Mouse (Mus musculus) cerebellum, adult 2 months (tissue): ENCODE data around the gene Nat9.

Experiments used
- CTCF ChIP-seq: fragments of 200-500 bp; IDR thresholded peaks from 2 replicates; pipeline ENCODE4 v1.5.1; 2011; ENCODE audit warnings: low read depth, mild to moderate bottlenecking, control low read depth, low read length, moderate library complexity, borderline replicate concordance; ENCODE audit not compliant: insufficient read depth
- POLR2A ChIP-seq: fragments of 200-500 bp; IDR thresholded peaks from 2 replicates; pipeline ENCODE4 v1.6.1; 2011; ENCODE audit warnings: low read length, control low read depth, borderline replicate concordance; ENCODE audit not compliant: insufficient read depth

DNA sequence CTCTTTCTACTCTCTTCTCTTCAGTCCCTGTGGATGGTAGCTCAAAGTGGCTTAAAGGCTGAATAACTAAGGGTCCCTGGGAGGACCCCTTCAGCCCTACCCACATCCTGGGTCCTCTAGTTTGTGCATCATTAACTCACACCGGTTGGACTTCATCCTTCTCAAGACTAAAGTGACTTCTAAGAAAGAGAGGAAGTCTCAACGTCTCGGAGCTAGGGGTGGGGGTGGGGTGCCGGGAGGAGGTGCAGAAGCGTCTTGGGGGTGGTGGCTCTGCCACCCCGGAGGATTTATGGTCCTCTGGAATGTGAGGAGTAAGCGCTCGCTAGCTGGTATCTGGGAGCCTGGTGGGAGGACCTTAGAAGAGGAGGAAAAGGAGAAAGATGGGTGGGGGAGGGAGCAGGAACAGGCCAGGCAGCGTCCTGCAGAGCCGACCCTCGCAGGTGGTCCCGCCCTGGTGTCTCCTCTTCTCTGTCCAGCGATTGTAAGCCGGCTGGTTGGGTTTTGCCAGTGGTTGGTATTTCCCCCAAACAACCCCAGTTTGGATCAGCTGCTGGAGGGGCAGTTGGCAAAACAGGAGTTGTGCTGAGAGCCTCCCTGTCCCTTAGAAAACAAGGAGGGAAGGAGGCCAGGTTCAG lies 23.2 kb downstream of the Nat9 start:
- TF ChIP-seq CTCF: no peak
- TF ChIP-seq POLR2A: no peak
